Mouse (Mus musculus) hindbrain, embryonic 11.5 days (tissue): Measurements from ENCODE around the gene Tmbim4. TPM values are rescaled to one million over a fixed set of nuclear protein-coding genes. Genes with fewer than 3 reads are reported as not detected.
"Not testable (repeated sequence)": the region's sequence is repeated elsewhere in the genome, so short reads cannot be mapped to it uniquely, and the experiment has no call there.

ENCODE experiments used
- ATAC-seq: fragments of 200-750 bp; cut with Nextera tagmentation; 2 replicates; pipeline ENCODE4 v1.8.0; 2017; ENCODE audit warnings: mild to moderate bottlenecking, moderate TSS enrichment, moderate library complexity; ENCODE audit not compliant: low FRiP score
- DNase-seq: peaks from one replicate; pipeline ENCODE4 v3.0.0-alpha.2; 2015; ENCODE audit warnings: low spot score
- H3K27ac ChIP-seq: fragments of 300-500 bp; sonication (generic); 2 replicates; pipeline ENCODE4 v1.5.1; 2014; ENCODE audit warnings: mild to moderate bottlenecking, low read depth, low read length
- H3K27me3 ChIP-seq: fragments of 300-500 bp; sonication (generic); 2 replicates; pipeline ENCODE4 v1.6.1; 2014; ENCODE audit warnings: mild to moderate bottlenecking, low read length, moderate library complexity, mixed read lengths; ENCODE audit not compliant: control insufficient read depth, insufficient read depth
- H3K36me3 ChIP-seq: fragments of 300-500 bp; sonication (generic); 2 replicates; pipeline ENCODE4 v1.6.1; 2014; ENCODE audit warnings: mild to moderate bottlenecking, low read length, moderate library complexity, mixed read lengths; ENCODE audit not compliant: control insufficient read depth, insufficient read depth
- H3K4me1 ChIP-seq: fragments of 300-500 bp; sonication (generic); replicated peaks from 2 replicates; pipeline ENCODE4 v1.6.1; 2014; ENCODE audit warnings: low read length, mixed read lengths; ENCODE audit not compliant: control insufficient read depth, insufficient read depth
- H3K4me2 ChIP-seq: fragments of 300-500 bp; sonication (generic); replicated peaks from 2 replicates; pipeline ENCODE4 v1.6.1; 2014; ENCODE audit warnings: mild to moderate bottlenecking, low read depth, low read length
- H3K4me3 ChIP-seq: fragments of 300-500 bp; sonication (generic); 2 replicates; pipeline ENCODE4 v1.5.1; 2014; ENCODE audit warnings: low read depth, low read length
- H3K9ac ChIP-seq: fragments of 300-500 bp; sonication (generic); 2 replicates; pipeline ENCODE4 v1.6.1; 2014; ENCODE audit warnings: low read depth, low read length
- H3K9me3 ChIP-seq: fragments of 300-500 bp; sonication (generic); 2 replicates; pipeline ENCODE4 v1.6.1; 2016; ENCODE audit warnings: low read length; ENCODE audit not compliant: control insufficient read depth
- WGBS: fragments of 180-500 bp; shearing (Covaris S2); extraction: QIAGEN DNeasy Blood & Tissue Kit; methylation state at CpG from one replicate; pipeline ENCODE4 v1.1.7; 2014; 5-methylcytosine and 5-hydroxymethylcytosine counted together
- polyA plus RNA-seq: library from polyadenylated mRNA; unstranded; fragments of >200 nt; fragmentation: Nextera tagmentation; extraction: Ambion mirVana; gene quantifications from 2 replicates; pipeline ENCODE4 v1.2.1, GENCODE M21; 2014

Gene Tmbim4
- polyA plus RNA-seq, 1 experiment from 2014 or later: 94.4 TPM

DNA sequence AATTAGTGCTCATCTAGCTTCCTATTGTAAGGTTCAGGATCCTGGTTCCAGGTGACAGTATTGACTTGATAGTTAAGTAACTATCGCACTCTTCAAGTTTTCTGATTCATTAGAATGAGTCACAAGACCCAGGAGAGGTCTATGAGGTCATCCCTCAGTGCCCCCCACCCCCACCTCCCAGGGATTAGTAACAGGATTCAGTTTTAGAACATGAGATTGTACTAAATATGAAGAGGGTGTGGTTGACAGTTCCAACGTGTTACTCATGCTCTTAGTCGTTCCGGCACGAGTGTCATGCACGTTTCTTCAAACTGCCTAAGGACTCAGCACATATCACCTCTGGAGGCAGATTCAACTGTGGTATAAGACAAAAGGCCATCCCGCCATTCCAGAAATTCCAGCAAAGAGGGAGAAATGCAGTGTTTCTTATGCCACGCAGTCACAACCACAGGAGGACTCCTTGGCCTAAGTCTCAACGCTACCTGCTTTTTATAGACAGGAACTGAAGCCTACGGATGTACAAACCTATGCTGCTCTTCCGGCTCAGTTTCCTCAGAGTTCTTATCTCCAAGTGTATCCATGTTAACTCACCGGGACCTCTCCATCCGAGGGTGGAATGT is 3.3 kb downstream of the Tmbim4 start:
- DNase-seq: no peak
- Histone ChIP-seq H3K4me2 (no peak overlapping the region), H3K27ac (no peak overlapping the region), H3K4me1 (no peaks in the 10 kb centered on the region), H3K36me3 (no peaks in the 10 kb centered on the region), H3K9me3 (no peaks in the 10 kb centered on the region), H3K4me3 (no peak overlapping the region), H3K27me3 (peaks cover 5% of the 10 kb centered on the region), H3K9ac (no peak overlapping the region)
- WGBS: 86% methylated on average over 13 of the region's 13 CpGs
- no peak for ATAC-seq

- H3K27me3 ChIP-seq: no peaks in the 10 kb centered on the region
- ATAC-seq (peak; percentile 12; the same call in 1 of the 2 replicates), DNase-seq (no peak)
- H3K9ac ChIP-seq: no peak overlapping the region
- H3K9me3 ChIP-seq: no peaks in the 10 kb centered on the region
- H3K27ac ChIP-seq: no peak overlapping the region
- H3K36me3 ChIP-seq: no peaks in the 10 kb centered on the region
- WGBS: 91% methylated on average over 8 of the region's 8 CpGs
- H3K4me1 ChIP-seq: no peaks in the 10 kb centered on the region
- H3K4me2 ChIP-seq: no peak overlapping the region
- H3K4me3 ChIP-seq: no peak overlapping the region
Observed at GRCm38 (mm10) chr10:120208015-120208414, 6.6 kb downstream of the Tmbim4 start.

DNA sequence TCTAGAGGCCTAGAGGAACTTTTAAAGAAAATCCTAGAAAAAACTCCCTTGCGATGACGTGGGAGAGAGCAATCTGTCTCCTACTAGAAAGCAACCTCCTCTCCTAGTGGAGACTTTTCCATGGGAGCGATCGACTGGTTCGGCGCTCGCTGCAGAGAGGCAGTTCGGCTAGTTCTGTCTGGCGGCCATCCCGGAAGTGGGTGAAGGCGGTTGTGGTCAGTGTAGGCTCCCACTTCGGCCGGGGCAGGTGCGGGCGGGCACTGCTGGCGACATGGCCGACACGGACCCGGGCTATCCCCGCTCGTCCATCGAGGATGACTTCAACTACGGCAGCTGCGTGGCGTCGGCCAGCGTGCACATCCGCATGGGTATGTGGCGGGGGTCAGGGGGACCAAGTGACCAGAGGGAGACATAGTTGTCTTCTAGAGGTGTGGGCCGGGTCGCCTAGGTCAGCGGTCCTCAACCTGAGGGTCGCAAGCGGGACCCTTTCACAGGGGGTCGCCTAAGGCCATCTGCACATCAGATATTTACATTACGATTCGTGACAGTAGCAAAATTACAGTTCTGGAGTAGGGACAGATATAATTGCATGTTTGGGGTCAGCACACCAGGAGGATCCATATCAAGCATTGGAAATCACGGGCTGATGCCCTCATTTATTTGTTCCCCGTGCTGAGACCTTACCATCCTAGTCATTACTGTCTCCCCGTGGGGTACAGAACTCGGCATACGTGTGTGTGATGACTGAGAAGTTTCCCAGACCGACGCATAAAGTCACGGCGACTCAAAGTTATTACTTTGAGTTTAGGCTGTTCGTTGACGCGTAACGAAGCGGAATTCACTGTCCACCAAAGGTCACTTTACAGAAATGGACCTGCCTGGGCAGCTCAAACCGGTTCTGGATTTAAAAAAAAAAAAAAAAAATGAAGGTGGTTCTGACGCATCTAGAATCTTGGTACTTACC is 7.5 kb downstream of the Tmbim4 start:
- peak overlapping the region; percentile 73 for H3K9ac ChIP-seq
- no peak overlapping the region for H3K27ac ChIP-seq
- H3K4me2 ChIP-seq: peak overlapping the region; percentile 64
- peak; percentile 93 for DNase-seq
- peak overlapping the region; percentile 93 for H3K4me3 ChIP-seq
- no peaks in the 10 kb centered on the region for H3K9me3 ChIP-seq
- H3K36me3 ChIP-seq: no peaks in the 10 kb centered on the region
- H3K4me1 ChIP-seq: no peaks in the 10 kb centered on the region
- WGBS: 5% methylated on average over 53 of the region's 53 CpGs
- H3K27me3 ChIP-seq: no peaks in the 10 kb centered on the region
- peak; percentile 94 for ATAC-seq

DNA sequence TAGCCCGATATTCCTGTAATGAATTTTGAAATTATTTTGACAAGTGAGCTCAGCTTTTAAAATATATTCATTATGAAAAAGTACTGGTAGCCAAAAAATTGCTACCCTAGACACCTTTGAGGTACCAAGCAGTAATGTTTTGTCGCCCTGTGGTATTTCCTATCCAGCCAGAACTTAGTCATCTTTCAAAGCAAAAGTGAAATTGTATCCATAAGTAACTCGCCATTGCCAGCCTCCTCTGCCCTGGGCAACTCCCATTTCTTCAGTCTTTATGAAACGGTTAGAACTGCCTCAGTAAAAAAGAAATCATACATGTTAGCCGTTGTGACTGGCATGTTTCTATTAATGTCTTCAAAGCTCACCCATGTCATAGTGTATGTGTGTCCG is 8.1 kb downstream of the Tmbim4 start:
- WGBS: 81% methylated on average over 6 of the region's 6 CpGs
- no peaks in the 10 kb centered on the region for H3K27me3 ChIP-seq
- H3K4me2 ChIP-seq: peak overlapping the region; percentile 64
- no peak for DNase-seq
- no peak for ATAC-seq
- H3K27ac ChIP-seq: no peak overlapping the region
- H3K4me3 ChIP-seq: peak overlapping the region; percentile 93
- H3K4me1 ChIP-seq: no peaks in the 10 kb centered on the region
- H3K9me3 ChIP-seq: no peaks in the 10 kb centered on the region
- no peaks in the 10 kb centered on the region for H3K36me3 ChIP-seq
- H3K9ac ChIP-seq: peak overlapping the region; percentile 73; the same call in 1 of the 2 replicates

DNA sequence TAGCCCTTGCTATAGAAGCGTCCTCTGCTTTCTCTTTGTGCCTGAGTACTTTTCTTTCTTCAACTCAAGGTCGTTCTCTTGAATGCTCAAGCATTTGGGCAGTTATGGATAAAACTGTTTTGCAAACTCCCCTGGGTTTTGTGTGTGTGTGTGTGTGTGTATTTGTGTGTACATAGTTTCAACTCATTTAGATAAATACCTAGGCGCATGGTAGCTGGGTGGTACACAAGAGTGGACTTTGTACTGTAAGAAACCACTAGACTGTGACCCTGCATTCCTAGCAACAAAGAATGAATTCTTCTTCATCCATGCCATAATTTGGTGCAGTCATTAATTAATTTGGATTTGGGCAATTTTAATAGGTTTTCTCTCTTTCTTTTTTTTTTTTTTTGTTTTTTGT is 8.7 kb downstream of the Tmbim4 start:
- 89% methylated on average over 3 of the region's 3 CpGs for WGBS
- Histone ChIP-seq H3K4me3 (no peak overlapping the region), H3K27me3 (no peaks in the 10 kb centered on the region), H3K36me3 (no peaks in the 10 kb centered on the region), H3K4me2 (no peak overlapping the region), H3K27ac (no peak overlapping the region), H3K9me3 (no peaks in the 10 kb centered on the region), H3K9ac (no peak overlapping the region), H3K4me1 (no peaks in the 10 kb centered on the region)
- DNase-seq (no peak), ATAC-seq (no peak)

GRCm38 (mm10) chr10:120217099-120217498 is 15.7 kb downstream of the Tmbim4 start:
- WGBS: 88% methylated on average over 1 of the region's 1 CpGs
- not testable (repeated sequence) for DNase-seq, H3K4me3 ChIP-seq, H3K9me3 ChIP-seq, H3K4me2 ChIP-seq, H3K9ac ChIP-seq, H3K4me1 ChIP-seq, H3K27ac ChIP-seq, H3K27me3 ChIP-seq, ATAC-seq, H3K36me3 ChIP-seq

DNA sequence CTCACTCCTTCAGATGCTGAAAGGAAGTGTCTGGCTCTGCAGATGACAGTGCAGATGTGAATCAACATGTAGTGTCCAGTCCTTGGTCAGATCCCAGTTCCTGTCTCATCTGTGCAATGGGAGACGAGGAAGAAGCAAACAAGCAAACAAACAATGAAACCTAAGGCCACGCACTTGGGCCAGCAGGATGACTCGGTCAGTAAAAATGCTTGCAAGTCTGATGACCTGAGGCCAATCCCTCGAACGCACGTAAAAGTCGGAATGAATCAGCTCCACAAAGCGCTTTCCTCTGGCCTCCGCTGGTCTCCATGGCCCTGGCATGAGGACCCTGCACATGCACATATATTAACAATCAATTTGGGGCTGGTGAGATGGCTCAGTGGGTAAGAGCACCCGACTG is 17.6 kb downstream of the Tmbim4 start:
- ATAC-seq (no peak), DNase-seq (no peak)
- H3K4me1 ChIP-seq: no peaks in the 10 kb centered on the region
- H3K36me3 ChIP-seq: no peaks in the 10 kb centered on the region
- no peak overlapping the region for H3K4me3 ChIP-seq
- H3K9ac ChIP-seq: no peak overlapping the region
- 93% methylated on average over 10 of the region's 10 CpGs for WGBS
- H3K27me3 ChIP-seq: no peaks in the 10 kb centered on the region
- no peaks in the 10 kb centered on the region for H3K9me3 ChIP-seq
- no peak overlapping the region for H3K4me2 ChIP-seq
- H3K27ac ChIP-seq: no peak overlapping the region

- no peaks in the 10 kb centered on the region for H3K36me3 ChIP-seq
- no peak overlapping the region for H3K27ac ChIP-seq
- WGBS: 86% methylated on average over 14 of the region's 14 CpGs
- no peaks in the 10 kb centered on the region for H3K9me3 ChIP-seq
- no peaks in the 10 kb centered on the region for H3K27me3 ChIP-seq
- no peak overlapping the region for H3K4me2 ChIP-seq
- H3K4me3 ChIP-seq: no peak overlapping the region
- no peak overlapping the region for H3K9ac ChIP-seq
- H3K4me1 ChIP-seq: no peaks in the 10 kb centered on the region
- ATAC-seq (no peak), DNase-seq (no peak)
Observed at GRCm38 (mm10) chr10:120219578-120220359, 18.4 kb downstream of the Tmbim4 start.
